Mouse (Mus musculus) MEL-GATA-1-ER (cell line): ENCODE measurements around the gene Ephx1.
"Not testable (repeated sequence)": the region's sequence is repeated elsewhere in the genome, so short reads cannot be mapped to it uniquely, and the experiment has no call there.

Experiments used
- DNase-seq: peaks from one replicate; pipeline ENCODE4 v3.0.0-alpha.2; 2012; ENCODE audit warnings: low read depth; ENCODE audit errors: extremely low read depth

The Ephx1 gene

DNA sequence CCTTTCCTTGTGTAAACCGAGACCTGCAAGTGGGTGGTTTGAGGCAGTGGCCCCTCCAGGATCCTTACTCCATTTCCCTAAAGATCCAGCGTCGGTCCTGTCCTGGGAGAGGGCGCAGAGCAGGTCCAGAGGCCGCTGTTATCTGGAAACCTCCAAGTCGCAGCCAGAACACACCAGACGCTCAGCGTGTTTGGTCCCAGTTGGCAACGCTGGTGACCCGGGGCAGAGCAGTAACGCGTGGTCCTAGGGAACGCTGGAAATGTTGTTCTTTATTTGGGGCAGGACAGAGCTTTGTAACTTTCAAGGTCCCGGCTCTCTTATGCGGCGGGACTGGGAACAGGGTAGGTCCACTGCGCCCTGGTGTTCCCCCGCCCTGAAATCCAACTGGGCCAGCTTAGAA, 79.0 kb downstream of the Ephx1 start:
- DNase-seq = no peak

DNA sequence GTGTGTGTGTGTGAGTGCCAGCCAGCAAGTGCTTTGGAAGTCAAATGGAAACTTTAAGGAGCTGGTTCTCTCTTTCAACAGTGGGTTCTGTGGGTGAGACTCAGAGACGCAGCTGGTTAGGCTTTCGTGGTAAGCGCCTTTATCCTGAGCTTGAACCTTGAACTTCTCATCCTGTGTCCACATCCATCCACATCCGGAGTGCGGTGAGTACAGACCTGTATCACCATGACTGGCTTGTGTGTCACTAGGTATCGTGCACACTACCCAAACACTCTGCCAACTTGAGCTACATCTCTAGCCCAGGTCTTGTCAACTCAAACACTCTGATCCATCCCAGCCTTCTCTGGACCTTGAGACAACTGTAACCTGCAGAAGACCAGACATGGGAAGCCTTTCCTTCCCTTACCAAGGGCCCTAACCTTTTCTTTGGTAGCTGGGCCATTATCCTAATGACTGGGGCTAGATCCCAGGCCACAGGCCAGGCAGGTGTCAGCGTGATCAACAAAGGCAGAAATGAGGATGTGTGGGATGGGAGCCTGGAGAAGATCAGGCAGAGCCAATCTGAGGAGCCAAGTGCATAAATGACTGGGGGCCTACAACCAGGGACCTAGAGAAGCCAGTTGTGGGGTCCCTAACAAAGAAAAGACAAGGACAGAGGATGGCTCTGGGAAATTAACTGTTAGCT, 79.8 kb downstream of the Ephx1 start:
- no peak for DNase-seq

DNA sequence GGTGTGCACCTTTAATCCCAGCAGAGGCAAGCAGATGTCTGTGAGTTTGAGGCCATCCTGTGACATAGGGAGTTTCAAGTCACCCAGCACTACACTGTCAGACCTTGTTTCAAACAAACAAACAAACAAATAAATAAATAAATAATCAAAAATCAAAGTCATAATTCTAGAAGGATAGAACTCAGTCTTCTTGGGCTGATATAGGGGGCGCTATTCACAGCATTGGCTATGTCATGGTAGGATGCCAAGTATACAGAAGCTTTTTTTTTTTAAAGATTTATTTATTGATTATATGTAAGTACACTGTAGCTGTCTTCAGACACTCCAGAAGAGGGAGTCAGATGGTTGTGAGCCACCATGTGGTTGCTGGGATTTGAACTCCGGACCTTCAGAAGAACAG, 81.9 kb downstream of the Ephx1 start:
- not testable (repeated sequence) for DNase-seq

DNA sequence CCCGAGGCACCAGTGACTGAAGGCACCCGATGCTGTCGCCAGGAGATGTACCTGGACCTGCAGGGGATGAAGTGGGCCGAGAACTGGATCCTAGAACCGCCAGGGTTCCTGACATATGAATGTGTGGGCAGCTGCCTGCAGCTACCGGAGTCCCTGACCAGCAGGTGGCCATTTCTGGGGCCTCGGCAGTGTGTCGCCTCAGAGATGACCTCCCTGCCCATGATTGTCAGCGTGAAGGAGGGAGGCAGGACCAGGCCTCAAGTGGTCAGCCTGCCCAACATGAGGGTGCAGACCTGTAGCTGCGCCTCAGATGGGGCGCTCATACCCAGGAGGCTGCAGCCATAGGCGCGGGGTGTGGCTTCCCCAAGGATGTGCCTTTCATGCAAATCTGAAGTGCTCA, 83.1 kb downstream of the Ephx1 start:
- DNase-seq = not testable (repeated sequence)

GRCm38 (mm10) chr1:180936610-180937398, 83.9 kb downstream of the Ephx1 start:
- DNase-seq = peak; percentile 63

GRCm38 (mm10) chr1:180934467-180935419, 86.0 kb downstream of the Ephx1 start, which contains the start of gene Lefty1:
Gene Lefty1 (plus strand): TSS chr1:180935022.
- DNase-seq = no peak

DNA sequence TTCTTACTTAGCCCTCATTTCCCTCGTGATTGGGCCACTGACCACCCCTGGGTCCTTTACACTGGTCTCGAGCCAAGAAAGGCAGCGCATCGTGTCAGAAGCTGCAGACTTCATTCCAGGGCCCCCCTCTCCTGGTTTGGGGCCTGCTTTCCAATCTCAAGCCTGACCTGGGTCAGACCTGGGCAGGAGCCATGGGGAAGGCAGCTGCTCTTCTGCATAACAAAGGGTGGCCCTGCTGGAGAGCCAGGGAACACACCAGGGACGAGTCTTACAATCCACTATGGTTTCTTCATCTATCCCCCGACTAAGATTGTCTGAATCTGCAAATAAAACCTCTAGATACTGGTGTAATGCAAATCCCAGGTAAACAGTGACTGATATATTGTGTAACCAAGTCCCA, 87.0 kb downstream of the Ephx1 start:
- no peak for DNase-seq

DNA sequence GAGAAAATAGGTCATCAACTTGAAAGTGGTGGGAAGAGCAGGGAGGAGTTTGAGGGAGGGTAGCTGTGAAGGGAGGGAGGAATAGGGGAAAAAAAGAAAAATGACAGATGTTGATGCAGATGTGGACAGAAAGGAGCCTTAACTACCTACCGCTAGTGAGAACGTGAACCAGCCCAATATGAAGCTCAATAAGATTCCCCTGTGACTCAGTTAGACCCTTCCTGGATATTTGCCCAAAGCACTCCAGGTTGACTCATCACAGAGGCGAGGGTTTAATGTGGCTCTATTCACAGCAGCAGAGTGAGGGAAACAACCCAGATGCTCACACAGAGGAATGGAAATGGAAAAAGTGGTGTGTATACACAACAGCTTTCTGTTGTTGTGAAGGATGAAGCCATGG, 89.6 kb downstream of the Ephx1 start:
- no peak for DNase-seq

DNA sequence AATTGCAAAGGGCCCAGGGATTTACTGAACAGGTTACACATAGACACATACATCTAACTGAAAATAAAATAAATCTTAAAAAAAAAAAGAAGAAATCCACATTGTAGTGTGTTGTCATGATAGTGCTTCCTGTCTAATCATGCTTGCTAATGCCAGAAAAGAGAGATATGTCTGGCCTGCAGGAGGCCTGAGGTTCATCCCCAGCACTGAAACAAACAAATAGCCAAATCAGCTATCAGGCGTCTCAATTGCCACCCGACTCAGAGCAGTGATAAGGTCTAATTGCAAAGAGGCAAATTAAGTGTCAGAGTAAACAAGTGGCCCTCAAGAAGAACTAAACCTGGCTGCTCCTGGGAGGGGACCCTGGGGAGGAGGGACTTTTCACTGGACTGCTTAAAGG, 91.1 kb downstream of the Ephx1 start:
- DNase-seq = no peak

- no peak for DNase-seq
Observed at GRCm38 (mm10) chr1:180926286-180926685, 94.4 kb downstream of the Ephx1 start.
